Mouse (Mus musculus) forebrain, embryonic 10.5 days (tissue): ENCODE measurements around the gene Itm2a. TPM values are rescaled to one million over a fixed set of nuclear protein-coding genes. Genes with fewer than 3 reads are reported as not detected.

Source experiments
- DNase-seq: peaks from one replicate; pipeline ENCODE4 v3.0.0-alpha.2; 2017; ENCODE audit warnings: low spot score; ENCODE audit errors: extremely low spot score
- H3K27ac ChIP-seq: fragments of 300-500 bp; sonication (generic); 2 replicates; pipeline ENCODE4 v1.5.1; 2016; ENCODE audit warnings: mild to moderate bottlenecking
- H3K27me3 ChIP-seq: fragments of 300-500 bp; sonication (generic); 2 replicates; pipeline ENCODE4 v1.6.1; 2016; ENCODE audit warnings: mild to moderate bottlenecking; ENCODE audit not compliant: poor library complexity, severe bottlenecking
- H3K36me3 ChIP-seq: fragments of 300-500 bp; sonication (generic); replicated peaks from 2 replicates; pipeline ENCODE4 v1.6.1; 2016; ENCODE audit warnings: mild to moderate bottlenecking, moderate library complexity
- H3K4me1 ChIP-seq: fragments of 300-500 bp; sonication (generic); 2 replicates; pipeline ENCODE4 v1.6.1; 2016
- H3K4me3 ChIP-seq: fragments of 300-500 bp; sonication (generic); 2 replicates; pipeline ENCODE4 v1.5.1; 2016; ENCODE audit warnings: mild to moderate bottlenecking, moderate library complexity
- H3K9me3 ChIP-seq: fragments of 300-500 bp; sonication (generic); 2 replicates; pipeline ENCODE4 v1.6.1; 2016; ENCODE audit warnings: mild to moderate bottlenecking, moderate library complexity
- WGBS: fragments of 180-500 bp; shearing (Covaris S2); methylation state at CpG from one replicate; pipeline ENCODE4 v1.1.7; 2016; 5-methylcytosine and 5-hydroxymethylcytosine counted together
- polyA plus RNA-seq: library from polyadenylated mRNA; unstranded; fragments of >200 nt; fragmentation: Nextera tagmentation; extraction: Ambion mirVana; gene quantifications from 2 replicates; pipeline ENCODE4 v1.2.1, GENCODE M21; 2016

Gene Itm2a
- 60.7 and 61.7 TPM in 2 replicates for polyA plus RNA-seq

DNA sequence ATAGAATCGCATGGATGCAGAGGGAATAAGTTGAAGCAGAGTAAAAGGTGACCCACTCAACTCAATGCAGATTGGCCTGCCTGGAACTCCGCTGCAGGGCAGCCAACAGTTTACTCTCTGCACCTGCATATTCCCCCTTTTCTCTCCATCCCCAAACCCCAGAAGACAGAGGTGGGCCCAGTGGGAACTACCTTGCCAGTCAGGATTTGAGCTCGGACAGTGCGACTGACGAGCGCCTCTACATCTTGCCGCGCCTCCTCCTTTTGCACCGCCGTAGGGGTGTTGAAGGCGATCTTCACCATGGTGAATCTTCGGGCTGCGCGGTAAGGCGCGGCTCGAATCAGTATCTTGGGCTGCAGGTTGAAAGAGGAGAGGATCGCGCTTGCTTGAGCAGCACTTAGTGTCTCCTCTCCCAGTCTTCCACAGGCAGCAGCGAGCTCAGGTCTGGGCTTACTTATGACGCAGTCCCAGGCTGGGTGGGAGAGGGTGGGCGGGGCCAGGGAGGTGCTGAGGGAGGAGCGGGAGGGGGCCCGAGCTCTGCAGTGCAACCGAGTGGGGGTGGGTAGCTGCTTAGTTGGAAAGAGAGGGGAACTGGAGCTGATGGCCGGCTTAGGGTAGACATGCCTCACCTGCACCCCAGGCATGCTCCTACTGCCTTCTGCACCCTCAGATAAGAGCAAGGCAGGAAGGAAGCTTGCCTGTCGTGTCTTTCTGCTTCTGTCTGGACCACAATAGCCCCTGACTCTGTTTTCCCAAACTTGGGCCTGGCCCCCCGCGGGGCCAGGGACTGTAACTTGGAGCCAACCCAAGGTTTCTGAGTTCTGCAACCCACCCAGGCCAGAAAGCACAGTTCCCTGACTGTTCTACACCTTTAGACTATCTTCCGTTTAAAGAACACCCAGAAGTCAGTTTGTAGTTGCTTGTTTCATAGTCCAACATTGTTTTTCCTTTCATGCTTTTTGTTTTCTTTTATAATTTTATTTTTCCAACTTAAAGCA, at the start of gene Itm2a:
Itm2a (minus strand) TSS at position 462 of the 998 bp plus-strand sequence.
- peak; percentile 50 for DNase-seq
- Histone ChIP-seq H3K4me3 (peak within 1 kb of the TSS; percentile 58), H3K27ac (peak within 1 kb of the TSS; percentile 75), H3K9me3 (no peaks in the 10 kb centered on the region), H3K27me3 (peaks cover 29% of the 10 kb centered on the region), H3K4me1 (peaks cover 8% of the 10 kb centered on the region), H3K36me3 (no peaks in the 10 kb centered on the region; the same call in 1 of the 2 replicates)
- WGBS: 24% methylated on average over 28 of the region's 30 CpGs

DNA sequence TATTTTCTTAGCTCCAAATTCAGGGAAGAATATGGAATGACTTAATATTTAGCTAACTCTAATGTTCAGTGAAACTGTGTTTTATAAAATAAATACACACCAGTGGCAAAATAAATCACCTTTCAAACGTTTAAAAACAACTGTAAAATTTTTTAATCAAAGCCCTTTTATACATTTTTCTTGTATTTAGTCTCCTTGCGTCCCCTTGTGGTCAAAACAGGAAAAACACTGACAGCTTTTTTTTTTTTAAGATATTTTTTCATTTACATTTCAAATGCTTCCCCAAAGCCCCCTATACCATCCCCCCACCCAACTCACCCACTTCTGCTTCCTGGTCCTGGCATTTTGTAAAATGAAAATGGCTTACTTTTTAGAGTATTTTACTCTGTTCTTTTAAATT, 32.7 kb upstream of the Itm2a start:
- DNase-seq: no peak
- Histone ChIP-seq H3K4me3 (no peak overlapping the region), H3K4me1 (no peaks in the 10 kb centered on the region), H3K9me3 (no peaks in the 10 kb centered on the region), H3K36me3 (no peaks in the 10 kb centered on the region), H3K27me3 (no peaks in the 10 kb centered on the region), H3K27ac (no peak overlapping the region)
- WGBS: 5% methylated on average over 2 of the region's 2 CpGs

DNA sequence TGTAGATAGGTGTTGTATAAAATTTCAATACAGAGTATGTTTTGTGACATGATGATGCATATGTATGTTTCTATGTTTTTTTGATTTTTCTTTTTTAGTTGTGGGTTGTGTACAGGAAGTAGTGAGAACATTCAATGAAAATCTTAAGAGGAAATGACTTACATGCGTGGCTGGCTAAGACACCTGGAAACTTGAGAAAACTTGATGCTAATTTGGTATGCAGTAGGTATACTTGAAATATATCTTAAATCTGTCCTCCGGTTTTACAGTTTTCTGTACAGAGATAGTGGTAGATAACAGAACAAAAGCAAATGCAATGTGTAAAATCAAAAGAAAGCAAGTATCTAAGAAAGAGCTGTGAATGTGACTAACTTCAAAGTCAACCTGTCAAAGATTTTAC, 18.1 kb upstream of the Itm2a start:
- Histone ChIP-seq H3K4me1 (peaks cover 3% of the 10 kb centered on the region; the same call in 1 of the 2 replicates), H3K27me3 (peaks cover 12% of the 10 kb centered on the region; the same call in 1 of the 2 replicates), H3K9me3 (no peaks in the 10 kb centered on the region), H3K4me3 (no peak overlapping the region), H3K27ac (no peak overlapping the region), H3K36me3 (no peaks in the 10 kb centered on the region)
- 90% methylated on average over 2 of the region's 2 CpGs for WGBS
- DNase-seq: no peak

- H3K27me3 ChIP-seq: peaks cover 17% of the 10 kb centered on the region
- peaks cover 3% of the 10 kb centered on the region; the same call in 1 of the 2 replicates for H3K4me1 ChIP-seq
- H3K9me3 ChIP-seq: no peaks in the 10 kb centered on the region
- H3K27ac ChIP-seq: no peak overlapping the region
- no peak for DNase-seq
- no peaks in the 10 kb centered on the region for H3K36me3 ChIP-seq
- WGBS: 32% methylated on average over 3 of the region's 3 CpGs
- H3K4me3 ChIP-seq: no peak overlapping the region
These were observed 14.2 kb upstream of the Itm2a start for GRCm38 (mm10) chrX:107417345-107417744.

DNA sequence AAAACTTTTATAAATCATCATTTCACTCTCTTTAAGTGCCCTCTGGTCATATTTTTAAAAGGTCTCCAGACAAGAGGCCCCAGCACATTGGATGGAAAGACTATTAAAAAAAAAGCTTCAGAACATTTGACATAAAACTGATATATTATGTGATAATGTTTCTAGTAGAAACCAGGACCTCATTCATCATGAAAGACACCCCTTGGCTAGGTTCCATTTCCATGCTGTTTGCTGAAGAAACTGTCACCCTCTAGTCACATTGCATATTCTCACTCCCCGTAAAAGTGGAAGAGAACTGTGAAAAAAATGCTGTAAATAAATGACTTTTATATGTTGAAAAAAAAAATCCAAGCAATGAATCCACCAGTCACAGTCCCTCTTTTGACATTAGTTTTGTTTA, 12.8 kb upstream of the Itm2a start:
- WGBS: 94% methylated on average over 1 of the region's 1 CpGs
- DNase-seq: no peak
- H3K4me1 ChIP-seq: peaks cover 3% of the 10 kb centered on the region; the same call in 1 of the 2 replicates
- H3K4me3 ChIP-seq: no peak overlapping the region
- H3K27ac ChIP-seq: no peak overlapping the region
- no peaks in the 10 kb centered on the region for H3K36me3 ChIP-seq
- peaks cover 29% of the 10 kb centered on the region for H3K27me3 ChIP-seq
- no peaks in the 10 kb centered on the region for H3K9me3 ChIP-seq

- Histone ChIP-seq H3K27me3 (peaks cover 29% of the 10 kb centered on the region), H3K27ac (peak overlapping the region; percentile 75; the same call in 1 of the 2 replicates), H3K4me1 (peaks cover 8% of the 10 kb centered on the region)
These were observed 695 bp downstream of the Itm2a start for GRCm38 (mm10) chrX:107402481-107402880.

GRCm38 (mm10) chrX:107399087-107399486, 4.1 kb downstream of the Itm2a start:
- Histone ChIP-seq H3K27ac (no peak overlapping the region), H3K4me3 (no peak overlapping the region), H3K4me1 (peaks cover 8% of the 10 kb centered on the region), H3K27me3 (peaks cover 15% of the 10 kb centered on the region), H3K9me3 (no peaks in the 10 kb centered on the region), H3K36me3 (no peaks in the 10 kb centered on the region; the same call in 1 of the 2 replicates)
- DNase-seq: no peak
- WGBS: 89% methylated on average over 8 of the region's 8 CpGs

More at GRCm38 (mm10) chrX:107402481-107402880, 695 bp downstream of the Itm2a start:
- 18% methylated on average over 18 of the region's 18 CpGs for WGBS
- Histone ChIP-seq H3K4me3 (peak overlapping the region; percentile 58), H3K36me3 (no peaks in the 10 kb centered on the region; the same call in 1 of the 2 replicates), H3K9me3 (no peaks in the 10 kb centered on the region)
- no peak for DNase-seq

GRCm38 (mm10) chrX:107393256-107393655, 9.9 kb downstream of the Itm2a start:
- Histone ChIP-seq H3K4me1 (no peaks in the 10 kb centered on the region), H3K9me3 (no peaks in the 10 kb centered on the region), H3K36me3 (no peaks in the 10 kb centered on the region), H3K27ac (no peak overlapping the region), H3K27me3 (0 out of 2 replicates have a peak, but pooled peaks cover 4% of the 10 kb centered on the region), H3K4me3 (no peak overlapping the region)
- no peak for DNase-seq
- WGBS: 59% methylated on average over 3 of the region's 3 CpGs

DNA sequence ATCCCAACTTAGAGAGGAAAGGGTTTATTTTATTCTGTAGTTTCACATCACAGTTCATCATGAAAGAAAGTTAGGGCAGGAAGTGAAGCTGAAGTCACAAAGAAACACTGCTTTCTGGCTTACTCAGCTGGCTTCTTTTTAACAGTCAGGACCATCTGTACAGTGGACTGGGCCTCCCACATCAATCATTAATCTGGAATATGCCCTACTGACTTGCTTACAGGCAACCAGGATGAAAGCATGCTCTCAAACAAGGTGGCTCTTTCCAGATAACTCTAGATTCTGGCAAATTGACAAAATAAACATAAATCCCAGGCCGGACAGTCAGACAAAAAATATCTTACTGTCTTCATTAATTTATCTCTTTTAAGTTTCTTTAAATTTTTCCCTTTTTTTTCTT, 27.8 kb downstream of the Itm2a start:
- H3K4me3 ChIP-seq: no peak overlapping the region
- 88% methylated on average over 1 of the region's 1 CpGs for WGBS
- no peaks in the 10 kb centered on the region for H3K9me3 ChIP-seq
- H3K27ac ChIP-seq: no peak overlapping the region
- H3K4me1 ChIP-seq: no peaks in the 10 kb centered on the region
- DNase-seq: no peak
- H3K36me3 ChIP-seq: no peaks in the 10 kb centered on the region
- H3K27me3 ChIP-seq: 0 out of 2 replicates have a peak, but pooled peaks cover 3% of the 10 kb centered on the region

Other genes with a start within 250 kb of the Itm2a start
- gene Gpr174, start 147.5 kb downstream of the Itm2a start, polyA plus RNA-seq: not detected in 2 replicates